Mouse (Mus musculus) spleen, postnatal 0 days (tissue): ENCODE results near the gene Leap2. TPM values are rescaled to one million over a fixed set of nuclear protein-coding genes. Genes with fewer than 3 reads are reported as not detected.

Source experiments
- polyA plus RNA-seq: library from polyadenylated mRNA; unstranded; fragments of >200 nt; fragmentation: Nextera tagmentation; extraction: Ambion mirVana; gene quantifications from 2 replicates; pipeline ENCODE4 v1.2.1, GENCODE M21; 2015

The Leap2 gene
- 0.27 TPM in 1 of 2 replicates, not detected in the other for polyA plus RNA-seq

GRCm38 (mm10) chr11:53423036-53423435 lies at the start of gene Leap2:
Gene Leap2 (minus strand): TSS chr11:53423170.

GRCm38 (mm10) chr11:53469968-53470695 lies 47.2 kb upstream of the Leap2 start, which contains the start of gene Gm9837:
Gene Gm9837 (minus strand): TSS chr11:53470479.

GRCm38 (mm10) chr11:53456474-53457371 lies 33.8 kb upstream of the Leap2 start, which contains the start of the genes Gm10447 and Shroom1:
Gene Gm10447 (minus strand): TSS chr11:53457110.
Gene Shroom1 (plus strand): TSS chr11:53457205.

GRCm38 (mm10) chr11:53430670-53431346 lies 7.8 kb upstream of the Leap2 start, which contains the start of the genes Uqcrq and Gdf9:
Gene Uqcrq (minus strand): TSS chr11:53430831.
Gene Gdf9 (plus strand): TSS chr11:53431023.

Other genes starting within 250 kb of the Leap2 start
- 57.7 TPM in 2 replicates for gene Hspa4, start 122.7 kb downstream of the Leap2 start, polyA plus RNA-seq
- gene Zcchc10, start 98.5 kb downstream of the Leap2 start, polyA plus RNA-seq = 16.6 and 17.1 TPM in 2 replicates
- gene Aff4, start 72.3 kb downstream of the Leap2 start, polyA plus RNA-seq = 13.4 and 17.5 TPM in 2 replicates
- gene Uqcrq, start 7.7 kb upstream of the Leap2 start, polyA plus RNA-seq = 515 and 595 TPM in 2 replicates
- gene Gdf9, start 7.9 kb upstream of the Leap2 start, polyA plus RNA-seq = 0.45 and 0.58 TPM in 2 replicates
- not detected in 2 replicates for gene Gm10447, start 33.9 kb upstream of the Leap2 start, polyA plus RNA-seq
- gene Shroom1, start 34.0 kb upstream of the Leap2 start, polyA plus RNA-seq = 0.13 and 0.22 TPM in 2 replicates
- gene Gm9837, start 47.3 kb upstream of the Leap2 start, polyA plus RNA-seq = not detected in 2 replicates
- 0.87 and 1.1 TPM in 2 replicates for gene Gm9945, start 57.0 kb upstream of the Leap2 start, polyA plus RNA-seq
- 15.1 and 15.2 TPM in 2 replicates for gene Sowaha, start 57.1 kb upstream of the Leap2 start, polyA plus RNA-seq
- gene Sept8, start 96.1 kb upstream of the Leap2 start, polyA plus RNA-seq = 27.8 and 29.4 TPM in 2 replicates
- gene Kif3a, start 144.2 kb upstream of the Leap2 start, polyA plus RNA-seq = 18.1 and 19.0 TPM in 2 replicates
- 2.4 and 3.7 TPM in 2 replicates for gene Il4, start 195.5 kb upstream of the Leap2 start, polyA plus RNA-seq
- gene Il13, start 211.5 kb upstream of the Leap2 start, polyA plus RNA-seq = not detected in 2 replicates